Mouse (Mus musculus) MEL-GATA-1-ER (cell line): Measurements from ENCODE around the gene Flg2.

Experiments used
- DNase-seq: peaks from one replicate; pipeline ENCODE4 v3.0.0-alpha.2; 2012; ENCODE audit warnings: low read depth; ENCODE audit errors: extremely low read depth

Flg2 gene

DNA sequence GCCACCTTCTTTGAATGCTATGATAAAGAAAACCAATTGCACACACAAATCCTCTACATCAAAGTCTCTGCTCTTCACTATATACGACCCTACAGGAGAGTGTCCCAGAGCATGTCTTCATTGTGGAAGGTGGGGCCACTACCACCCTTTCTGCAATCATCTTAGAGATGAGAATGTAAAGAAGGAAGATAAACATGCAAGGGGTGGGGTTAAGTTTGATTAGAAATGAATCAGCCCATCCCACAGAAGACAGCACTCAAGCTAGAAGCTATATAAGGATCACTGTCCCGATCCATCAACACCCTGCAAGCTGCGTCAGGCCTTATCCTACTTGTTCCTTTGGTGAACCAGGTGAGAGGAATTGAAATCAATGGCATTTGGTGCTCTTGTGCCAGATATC is at the start of gene Flg2:
Gene Flg2, plus strand, starts transcription at position 301 of the 400 bp plus-strand sequence.
- no peak for DNase-seq

DNA sequence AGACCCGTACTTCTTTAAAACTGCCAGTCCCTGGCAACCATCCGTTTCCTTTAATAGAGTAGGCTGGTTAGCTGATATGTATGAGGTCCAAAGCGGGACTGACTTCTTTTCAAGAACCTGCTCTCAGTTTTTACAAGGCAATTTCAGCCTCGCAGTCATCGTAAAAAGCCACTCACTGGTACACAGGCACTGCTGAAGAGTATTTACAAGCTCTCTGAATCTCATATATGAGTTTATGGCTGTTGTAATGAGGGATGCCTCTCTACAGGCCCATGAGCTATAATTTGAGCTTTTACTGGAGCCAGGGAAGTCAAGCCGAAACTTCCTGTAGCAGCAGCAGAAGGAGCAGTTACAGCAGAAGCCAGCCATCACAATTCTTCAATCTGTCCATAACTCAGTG is 34.6 kb upstream of the Flg2 start:
- no peak for DNase-seq

DNA sequence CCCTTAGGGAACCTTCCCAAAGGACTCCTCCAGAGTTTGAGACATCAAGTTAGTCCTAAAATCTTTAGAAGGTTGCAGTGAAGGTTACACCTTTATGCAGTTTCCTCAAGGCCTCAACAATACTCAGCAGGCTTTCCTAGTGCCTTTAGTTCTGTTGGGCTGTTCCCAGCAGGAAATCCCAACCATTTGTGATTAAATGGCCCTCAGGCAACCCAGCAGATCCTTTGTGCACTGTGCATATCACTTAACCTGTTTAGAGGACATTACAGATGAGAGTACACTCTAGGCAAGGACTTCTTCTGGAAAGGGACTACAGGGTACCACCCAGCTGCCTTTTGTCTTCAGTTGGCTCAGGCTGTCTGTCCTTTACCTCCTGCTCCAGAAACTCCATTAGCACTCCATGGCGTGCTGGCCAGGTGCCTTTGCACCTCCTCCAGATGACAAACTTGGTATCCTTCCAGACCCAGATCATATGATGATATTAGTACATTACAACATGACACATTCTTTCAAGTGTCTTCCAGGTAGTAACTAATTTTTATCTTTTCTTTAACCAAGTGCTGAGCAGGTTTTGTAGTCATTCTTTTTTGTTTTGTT is 34.0 kb upstream of the Flg2 start:
- no peak for DNase-seq

DNA sequence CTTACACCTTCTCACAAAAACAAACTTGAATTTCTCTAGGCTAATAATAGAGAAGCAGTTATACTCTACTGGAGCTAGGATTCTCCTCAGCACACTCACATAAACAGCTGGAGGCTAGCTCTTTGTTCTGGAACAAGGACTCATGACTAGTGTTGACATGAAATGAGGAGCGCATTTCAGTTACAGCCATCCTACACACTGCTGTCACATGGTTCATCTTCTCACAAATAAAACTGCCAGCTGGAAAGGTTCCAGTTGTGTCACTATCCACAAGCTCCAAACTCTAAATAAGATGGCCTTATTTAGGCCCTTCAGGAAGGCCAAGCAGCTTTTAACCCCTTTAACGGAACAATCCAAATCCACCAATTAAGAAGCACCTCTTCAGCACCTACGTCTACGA is 16.2 kb upstream of the Flg2 start:
- no peak for DNase-seq

DNA sequence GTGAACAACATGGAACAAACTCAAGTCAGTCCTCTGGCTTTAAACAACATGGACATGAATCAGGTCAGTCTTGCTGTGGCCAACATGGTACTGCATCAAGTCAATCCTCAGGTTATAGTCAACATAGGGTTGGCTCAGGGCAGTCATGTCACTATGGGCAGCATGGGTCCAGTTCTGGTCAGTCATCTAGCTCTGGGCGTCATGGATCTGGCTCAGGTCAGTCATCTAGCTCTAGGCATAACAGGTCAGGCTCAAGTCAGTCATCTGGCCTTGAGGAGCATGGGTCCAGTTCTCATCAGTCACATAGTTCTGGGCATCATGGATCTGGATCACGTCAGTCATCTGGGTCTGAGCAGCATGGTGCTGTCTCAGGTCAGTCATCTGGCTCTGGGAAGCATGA is 4.9 kb downstream of the Flg2 start:
- no peak for DNase-seq

DNA sequence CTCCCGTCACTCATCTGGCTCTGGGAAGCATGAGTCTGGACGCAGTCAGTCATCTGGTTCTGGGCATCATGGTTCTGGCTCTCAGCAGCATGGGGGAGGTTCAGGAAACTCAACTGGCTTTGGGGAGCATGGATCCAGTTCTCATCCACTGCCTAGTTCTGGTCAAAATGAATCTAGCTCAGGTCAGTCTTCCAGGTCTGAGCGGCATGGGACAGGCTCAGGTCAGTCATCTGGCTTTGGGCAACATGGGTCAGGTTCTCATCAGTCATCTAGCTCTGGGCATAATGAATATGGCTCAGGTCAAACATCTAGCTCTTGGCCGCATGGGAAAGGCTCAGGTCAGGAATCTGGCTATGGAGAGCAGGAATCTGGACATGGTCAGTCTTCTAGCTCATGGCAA is 5.4 kb downstream of the Flg2 start:
- no peak for DNase-seq
